Mouse (Mus musculus) limb, embryonic 10.5 days (tissue): ENCODE measurements around the gene Tmod4. TPM values are rescaled to one million over a fixed set of nuclear protein-coding genes. Genes with fewer than 3 reads are reported as not detected.

Source experiments
- DNase-seq: peaks from one replicate; pipeline ENCODE4 v3.0.0-alpha.2; 2017; ENCODE audit warnings: low spot score
- H3K27ac ChIP-seq: fragments of 300-500 bp; sonication (generic); 2 replicates; pipeline ENCODE4 v1.5.1; 2016; ENCODE audit warnings: mild to moderate bottlenecking
- H3K27me3 ChIP-seq: fragments of 300-500 bp; sonication (generic); 2 replicates; pipeline ENCODE4 v1.6.1; 2016; ENCODE audit warnings: low read depth, mild to moderate bottlenecking; ENCODE audit not compliant: poor library complexity, severe bottlenecking
- H3K36me3 ChIP-seq: fragments of 300-500 bp; sonication (generic); 2 replicates; pipeline ENCODE4 v1.6.1; 2016; ENCODE audit warnings: mild to moderate bottlenecking, moderate library complexity
- H3K4me1 ChIP-seq: fragments of 300-500 bp; sonication (generic); 2 replicates; pipeline ENCODE4 v1.6.1; 2016
- H3K4me3 ChIP-seq: fragments of 300-500 bp; sonication (generic); 2 replicates; pipeline ENCODE4 v1.5.1; 2016; ENCODE audit warnings: mild to moderate bottlenecking, moderate library complexity
- H3K9me3 ChIP-seq: fragments of 300-500 bp; sonication (generic); replicated peaks from 2 replicates; pipeline ENCODE4 v1.6.1; 2016; ENCODE audit warnings: mild to moderate bottlenecking
- WGBS: fragments of 180-500 bp; shearing (Covaris S2); methylation state at CpG from one replicate; pipeline ENCODE4 v1.1.7; 2016; 5-methylcytosine and 5-hydroxymethylcytosine counted together
- polyA plus RNA-seq: library from polyadenylated mRNA; unstranded; fragments of >200 nt; fragmentation: Nextera tagmentation; extraction: Ambion mirVana; gene quantifications from 2 replicates; pipeline ENCODE4 v1.2.1, GENCODE M21; 2016

Gene Tmod4
- polyA plus RNA-seq, 1 experiment from 2014 or later = 1.4 TPM

- 95% methylated on average over 9 of the region's 9 CpGs for WGBS
- no peak for DNase-seq
- H3K36me3 ChIP-seq = peaks cover 31% of the 10 kb centered on the region
Observed at GRCm38 (mm10) chr3:95141474-95141873, 17.2 kb downstream of the Tmod4 start.

GRCm38 (mm10) chr3:95141952-95142616 lies 17.8 kb downstream of the Tmod4 start, which contains the start of gene Tnfaip8l2:
Tnfaip8l2 (minus strand) TSS chr3:95142360.
- WGBS = 87% methylated on average over 10 of the region's 10 CpGs
- Histone ChIP-seq H3K9me3 (no peaks in the 10 kb centered on the region), H3K36me3 (peaks cover 31% of the 10 kb centered on the region)

More at GRCm38 (mm10) chr3:95141474-95141873, 17.2 kb downstream of the Tmod4 start:
- Histone ChIP-seq H3K4me3 (no peak overlapping the region), H3K27ac (no peak overlapping the region), H3K27me3 (no peaks in the 10 kb centered on the region), H3K4me1 (peaks cover 11% of the 10 kb centered on the region; the same call in 1 of the 2 replicates), H3K9me3 (no peaks in the 10 kb centered on the region)

DNA sequence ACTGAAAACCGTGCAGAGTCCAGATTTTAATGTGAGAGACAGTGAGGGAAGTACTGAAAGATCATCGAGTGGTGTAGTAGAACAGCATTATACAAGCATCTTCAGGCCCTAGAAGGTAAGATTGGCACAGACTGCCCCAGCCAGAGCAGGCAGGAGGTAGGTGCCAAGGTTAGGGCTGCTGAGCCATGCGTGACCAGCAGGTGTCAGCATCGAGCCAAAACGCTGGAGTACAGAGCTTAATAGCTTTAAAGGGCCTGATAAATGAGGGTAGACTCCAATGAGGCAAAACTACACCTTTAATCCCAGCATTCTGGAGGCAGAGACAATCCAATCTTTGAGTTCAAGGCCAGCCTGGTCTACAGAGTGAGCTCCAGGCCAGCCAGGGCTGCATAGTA lies 18.3 kb downstream of the Tmod4 start:
- Histone ChIP-seq H3K27me3 (no peaks in the 10 kb centered on the region), H3K4me1 (peaks cover 11% of the 10 kb centered on the region; the same call in 1 of the 2 replicates), H3K4me3 (no peak overlapping the region), H3K36me3 (peaks cover 31% of the 10 kb centered on the region), H3K27ac (no peak overlapping the region), H3K9me3 (no peaks in the 10 kb centered on the region)
- 13% methylated on average over 5 of the region's 5 CpGs for WGBS
- peak; percentile 89 for DNase-seq

More at GRCm38 (mm10) chr3:95141952-95142616, 17.8 kb downstream of the Tmod4 start, which contains the start of gene Tnfaip8l2:
- Histone ChIP-seq H3K27ac (no peak within 1 kb of the TSS), H3K4me3 (no peak within 1 kb of the TSS), H3K4me1 (peaks cover 11% of the 10 kb centered on the region; the same call in 1 of the 2 replicates), H3K27me3 (no peaks in the 10 kb centered on the region)
- DNase-seq = no peak

GRCm38 (mm10) chr3:95147924-95148323 lies 23.6 kb downstream of the Tmod4 start:
- no peak for DNase-seq
- WGBS = 64% methylated on average over 3 of the region's 3 CpGs
- no peaks in the 10 kb centered on the region for H3K27me3 ChIP-seq

GRCm38 (mm10) chr3:95153874-95154273 lies 29.6 kb downstream of the Tmod4 start:
- Histone ChIP-seq H3K4me1 (no peaks in the 10 kb centered on the region), H3K27me3 (peaks cover 3% of the 10 kb centered on the region), H3K36me3 (no peaks in the 10 kb centered on the region), H3K27ac (no peak overlapping the region), H3K4me3 (no peak overlapping the region), H3K9me3 (no peaks in the 10 kb centered on the region)
- peak; percentile 28 for DNase-seq
- WGBS = 54% methylated on average over 4 of the region's 4 CpGs

More at GRCm38 (mm10) chr3:95147924-95148323, 23.6 kb downstream of the Tmod4 start:
- H3K9me3 ChIP-seq = no peaks in the 10 kb centered on the region
- no peaks in the 10 kb centered on the region for H3K36me3 ChIP-seq
- H3K4me3 ChIP-seq = no peak overlapping the region
- no peaks in the 10 kb centered on the region for H3K4me1 ChIP-seq
- no peak overlapping the region for H3K27ac ChIP-seq

- DNase-seq = no peak
- H3K4me1 ChIP-seq = peaks cover 43% of the 10 kb centered on the region
- 15% methylated on average over 8 of the region's 8 CpGs for WGBS
- peaks cover 25% of the 10 kb centered on the region for H3K27me3 ChIP-seq
- no peaks in the 10 kb centered on the region for H3K9me3 ChIP-seq
- peaks cover 21% of the 10 kb centered on the region for H3K36me3 ChIP-seq
- H3K4me3 ChIP-seq = peak overlapping the region; percentile 73
- H3K27ac ChIP-seq = no peak overlapping the region
Observed at GRCm38 (mm10) chr3:95159511-95159986, 35.3 kb downstream of the Tmod4 start.

DNA sequence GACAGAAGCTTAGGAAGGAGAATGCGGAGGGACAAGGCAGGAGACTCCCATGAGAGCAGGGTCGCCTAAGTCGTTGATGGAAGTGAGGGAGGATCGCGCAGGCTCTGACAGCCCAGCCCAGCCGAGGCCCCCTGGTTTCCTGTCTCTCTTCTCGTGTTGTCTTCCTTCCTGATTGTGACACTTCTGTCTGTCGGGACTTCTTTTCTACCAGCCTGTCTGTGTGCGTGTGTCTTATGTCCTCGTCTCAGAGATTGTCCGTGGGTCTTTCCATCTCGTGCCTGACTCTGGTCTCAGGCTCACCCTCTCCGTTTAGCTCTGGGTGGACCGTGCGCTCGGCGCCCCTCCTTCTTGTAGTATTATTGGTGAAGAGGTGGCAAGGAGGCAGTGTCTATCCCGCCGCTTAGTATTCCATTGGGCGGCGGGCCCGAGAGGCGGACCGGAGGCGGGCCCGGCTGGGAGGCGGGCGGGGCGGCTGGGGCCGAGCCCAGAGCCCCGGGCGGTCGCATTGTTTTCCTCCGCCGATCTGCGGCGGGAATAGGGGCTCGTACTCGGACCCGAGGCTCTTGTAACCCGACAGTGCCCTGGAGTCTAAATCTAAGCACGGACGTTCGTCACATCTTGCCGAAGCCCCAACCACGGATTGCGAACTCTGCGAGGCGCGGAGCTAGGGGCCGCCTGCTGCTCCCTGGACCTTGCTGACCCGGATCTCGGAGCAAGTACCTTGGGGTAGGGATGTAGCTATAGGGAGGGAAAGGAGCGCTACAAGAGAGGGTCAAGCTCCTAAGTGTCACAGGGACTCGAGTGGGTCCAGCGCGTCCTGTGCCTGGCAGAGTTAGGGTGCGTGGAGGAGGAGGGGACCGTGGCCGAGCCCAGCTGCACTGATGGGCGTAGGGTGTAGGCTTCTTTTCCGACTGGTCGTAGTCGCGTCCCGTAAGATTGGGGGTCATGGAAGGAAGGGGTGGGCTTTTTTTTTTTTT lies 36.0 kb downstream of the Tmod4 start, which contains the start of gene Sema6c:
TSS of gene Sema6c (plus strand) at position 471 of the 977 bp plus-strand sequence.
- Histone ChIP-seq H3K27ac (peak within 1 kb of the TSS; percentile 82), H3K9me3 (no peaks in the 10 kb centered on the region), H3K4me3 (peak within 1 kb of the TSS; percentile 73), H3K4me1 (peaks cover 43% of the 10 kb centered on the region), H3K27me3 (peaks cover 25% of the 10 kb centered on the region), H3K36me3 (peaks cover 28% of the 10 kb centered on the region)
- peak; percentile 89 for DNase-seq
- under 1% methylated on average over 66 of the region's 66 CpGs for WGBS

- Histone ChIP-seq H3K27me3 (peaks cover 25% of the 10 kb centered on the region), H3K9me3 (no peaks in the 10 kb centered on the region), H3K4me1 (peaks cover 43% of the 10 kb centered on the region), H3K36me3 (peaks cover 37% of the 10 kb centered on the region), H3K4me3 (peak overlapping the region; percentile 73), H3K27ac (peak overlapping the region; percentile 82)
- peak; percentile 64 for DNase-seq
- WGBS = under 1% methylated on average over 30 of the region's 30 CpGs
Observed at GRCm38 (mm10) chr3:95161041-95161551, 36.8 kb downstream of the Tmod4 start.

GRCm38 (mm10) chr3:95161618-95162344 lies 37.5 kb downstream of the Tmod4 start:
- DNase-seq = no peak
- Histone ChIP-seq H3K4me1 (peaks cover 43% of the 10 kb centered on the region), H3K27me3 (peaks cover 25% of the 10 kb centered on the region), H3K9me3 (no peaks in the 10 kb centered on the region), H3K36me3 (peaks cover 44% of the 10 kb centered on the region), H3K4me3 (peak overlapping the region; percentile 73), H3K27ac (peak overlapping the region; percentile 82)
- 7% methylated on average over 9 of the region's 9 CpGs for WGBS

- no peak for DNase-seq
- Histone ChIP-seq H3K27ac (no peak overlapping the region), H3K27me3 (peaks cover 25% of the 10 kb centered on the region), H3K9me3 (no peaks in the 10 kb centered on the region), H3K4me1 (peaks cover 43% of the 10 kb centered on the region), H3K4me3 (peak overlapping the region; percentile 73), H3K36me3 (peaks cover 49% of the 10 kb centered on the region)
- 61% methylated on average over 2 of the region's 2 CpGs for WGBS
Observed at GRCm38 (mm10) chr3:95162345-95162628, 38.0 kb downstream of the Tmod4 start.

GRCm38 (mm10) chr3:95163419-95164255 lies 39.4 kb downstream of the Tmod4 start:
- Histone ChIP-seq H3K36me3 (peaks cover 62% of the 10 kb centered on the region), H3K4me3 (no peak overlapping the region), H3K27me3 (peaks cover 29% of the 10 kb centered on the region), H3K4me1 (peaks cover 43% of the 10 kb centered on the region), H3K9me3 (no peaks in the 10 kb centered on the region), H3K27ac (0 out of 2 replicates have a peak overlapping the region, but pooled peaks have one; percentile 4)
- 56% methylated on average over 11 of the region's 11 CpGs for WGBS
- no peak for DNase-seq
